Mouse (Mus musculus) cerebellum, postnatal 25 days (tissue): ENCODE measurements around the gene 2410002F23Rik.
"Not testable (repeated sequence)": the region's sequence is repeated elsewhere in the genome, so short reads cannot be mapped to it uniquely, and the experiment has no call there.

Experiments used
- DNase-seq, 2 experiments: peaks; one replicate each; pipeline ENCODE4 v3.0.0; 2021; ENCODE audit warnings: mixed read lengths in 2 of 2

The 2410002F23Rik gene

DNA sequence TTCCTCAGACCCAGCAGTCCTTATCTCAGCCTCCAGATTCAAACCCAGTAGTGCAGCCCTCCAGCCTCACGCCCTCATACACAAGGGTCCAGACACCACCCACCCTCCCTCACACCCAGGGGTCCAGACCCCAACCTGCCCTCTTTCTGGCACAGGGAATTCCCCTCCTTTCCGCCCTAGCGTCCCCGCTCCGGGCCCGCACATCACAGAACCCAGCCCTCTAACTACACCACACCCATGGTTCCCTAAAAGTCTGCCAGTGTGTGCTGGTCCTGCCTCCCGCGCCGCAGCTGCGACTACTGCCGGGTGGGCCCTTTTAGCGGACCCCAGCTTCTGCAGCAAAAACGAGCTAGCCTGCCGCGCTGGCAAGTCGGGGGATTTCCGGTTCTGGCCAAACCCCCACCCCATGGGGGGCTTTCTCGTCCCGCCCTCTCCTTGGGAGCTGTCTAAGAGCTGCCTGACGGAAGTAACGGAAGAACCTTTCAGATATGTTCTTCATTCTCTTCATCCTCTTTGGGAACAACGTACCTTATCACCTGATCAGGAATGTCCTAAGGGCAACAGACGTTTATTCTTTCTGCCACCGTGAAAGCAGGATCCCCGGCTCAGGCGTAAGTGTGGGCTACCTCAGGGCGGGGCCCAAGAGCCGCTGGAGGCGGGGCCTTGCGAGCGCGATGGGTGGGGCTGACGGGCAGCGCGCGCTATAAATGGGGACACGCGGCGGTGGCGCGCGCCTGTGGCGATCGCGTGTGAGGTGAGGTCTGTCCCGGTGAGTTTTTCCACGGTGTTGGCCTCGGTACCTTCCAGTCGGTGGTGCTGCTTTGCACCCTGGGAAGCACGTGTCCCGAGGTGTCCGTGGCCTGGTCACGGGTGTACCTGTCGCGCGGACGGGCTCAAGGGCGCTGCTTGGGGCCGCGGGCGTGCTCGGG, at the start of gene 2410002F23Rik, which contains the start of gene 1700028J19Rik:
2410002F23Rik (plus strand) TSS at position 668 of the 929 bp plus-strand sequence.
1700028J19Rik (minus strand) TSS at position 641 of the 929 bp plus-strand sequence.
- DNase-seq = peak; percentile 94 to 95

- DNase-seq = no peak
Measured at GRCm38 (mm10) chr7:44197891-44198290, 48.6 kb upstream of the 2410002F23Rik start, which contains the start of gene Klk1b3. Gene Klk1b3 (plus strand): TSS chr7:44198191.

GRCm38 (mm10) chr7:44207135-44207534, 39.4 kb upstream of the 2410002F23Rik start, which contains the start of gene Klk1b4:
Gene Klk1b4 (plus strand): TSS chr7:44207435.
- not testable (repeated sequence) for DNase-seq

- no peak for DNase-seq
Measured at GRCm38 (mm10) chr7:44208307-44208706, 38.2 kb upstream of the 2410002F23Rik start.

DNA sequence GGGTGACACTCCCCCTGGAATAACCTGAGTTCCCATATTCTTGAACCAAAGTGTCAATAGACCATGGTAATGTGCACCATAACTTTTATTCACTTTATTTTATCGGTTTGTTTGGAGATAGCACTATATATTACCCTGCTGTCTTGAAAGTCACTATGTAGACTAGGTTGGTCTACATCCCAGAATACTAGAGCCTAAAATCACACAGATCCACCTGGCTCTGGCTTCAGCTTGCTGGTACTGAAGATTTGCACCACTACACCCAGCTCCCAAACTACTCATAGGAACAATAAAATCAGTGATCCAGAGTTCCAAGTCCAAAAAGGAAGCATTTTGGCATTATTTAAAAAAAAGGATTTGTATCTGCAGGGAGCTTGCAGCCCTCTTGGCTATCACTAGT, 30.9 kb upstream of the 2410002F23Rik start, which contains the start of gene Klk1b5:
Klk1b5 (plus strand) TSS at position 301 of the 400 bp plus-strand sequence.
- DNase-seq = no peak

- DNase-seq = not testable (repeated sequence)
Measured at GRCm38 (mm10) chr7:44221601-44222000, 24.9 kb upstream of the 2410002F23Rik start.

GRCm38 (mm10) chr7:44222335-44222734, 24.2 kb upstream of the 2410002F23Rik start:
- DNase-seq = not testable (repeated sequence)

GRCm38 (mm10) chr7:44225076-44225475, 21.4 kb upstream of the 2410002F23Rik start, which contains the start of gene Klk1:
Gene Klk1 (plus strand): TSS chr7:44225360.
- no peak for DNase-seq

DNA sequence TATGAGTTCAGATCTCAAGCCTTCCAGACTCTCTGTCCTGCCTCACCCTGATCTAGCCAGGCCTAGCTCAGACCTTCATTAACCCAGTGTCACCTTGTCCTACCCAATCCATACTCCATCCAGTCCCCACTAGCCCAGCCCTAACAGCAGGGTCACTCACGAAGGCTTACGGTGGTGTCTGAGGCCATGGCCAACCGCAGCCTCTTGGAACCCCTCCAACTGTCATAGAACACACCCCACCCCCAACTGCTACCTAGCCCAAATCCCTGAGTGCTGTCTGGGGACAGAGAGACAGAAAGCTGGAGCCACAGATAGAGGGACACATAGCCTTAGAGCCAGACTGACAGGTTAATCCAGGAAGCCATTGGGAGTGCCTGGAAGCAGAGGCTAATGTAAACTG, 10.6 kb upstream of the 2410002F23Rik start, which contains the start of gene Gm36864:
Gm36864 (plus strand) TSS at position 269 of the 400 bp plus-strand sequence.
- no peak for DNase-seq

GRCm38 (mm10) chr7:44239913-44240312, 6.6 kb upstream of the 2410002F23Rik start:
- DNase-seq = no peak

- no peak for DNase-seq
Measured at GRCm38 (mm10) chr7:44240712-44241111, 5.8 kb upstream of the 2410002F23Rik start.

DNA sequence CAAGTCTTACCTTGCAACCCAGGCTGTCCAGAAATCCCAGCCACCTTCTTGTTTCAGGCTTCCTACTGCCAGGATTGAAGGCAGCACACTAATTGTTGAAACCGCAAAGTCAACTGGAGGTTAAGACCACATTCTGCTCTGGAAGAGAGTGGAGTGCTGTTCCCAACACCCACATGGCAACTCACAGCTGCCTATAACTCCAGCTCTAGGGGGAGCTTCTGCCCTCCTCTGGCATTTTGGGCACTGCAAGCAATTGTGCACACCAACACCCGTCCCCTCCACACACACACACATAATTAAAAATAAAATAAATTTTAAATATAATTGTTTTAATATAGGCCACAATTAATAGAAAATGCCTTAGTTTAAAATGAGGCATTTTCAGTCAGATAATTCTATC, 5.4 kb upstream of the 2410002F23Rik start:
- no peak for DNase-seq

GRCm38 (mm10) chr7:44244080-44244479, 2.4 kb upstream of the 2410002F23Rik start:
- no peak for DNase-seq

GRCm38 (mm10) chr7:44246984-44247470, 505 bp downstream of the 2410002F23Rik start:
- DNase-seq = no peak

GRCm38 (mm10) chr7:44247971-44248370, 1.4 kb downstream of the 2410002F23Rik start:
- no peak for DNase-seq

DNA sequence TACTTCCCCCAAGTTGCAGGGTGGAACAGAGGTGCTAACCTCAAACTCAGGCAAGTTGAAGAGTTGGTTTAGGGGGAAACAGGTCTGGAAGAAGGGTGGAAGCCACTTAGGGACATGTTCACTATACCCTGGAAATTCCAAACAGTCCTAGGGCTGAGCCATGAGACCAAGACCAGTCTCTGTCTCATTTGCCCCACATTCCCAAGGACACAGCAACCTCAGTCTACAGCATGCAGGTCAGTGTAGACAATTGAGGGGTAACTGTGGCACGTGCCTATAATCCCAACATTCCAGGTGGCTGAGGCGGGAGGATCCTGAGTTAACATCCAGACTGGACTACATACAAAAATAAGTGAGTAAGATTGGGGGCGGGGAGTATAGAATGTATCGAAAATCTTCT, 2.7 kb downstream of the 2410002F23Rik start:
- DNase-seq = no peak

GRCm38 (mm10) chr7:44250732-44251275, 4.3 kb downstream of the 2410002F23Rik start:
- DNase-seq = not testable (repeated sequence)

DNA sequence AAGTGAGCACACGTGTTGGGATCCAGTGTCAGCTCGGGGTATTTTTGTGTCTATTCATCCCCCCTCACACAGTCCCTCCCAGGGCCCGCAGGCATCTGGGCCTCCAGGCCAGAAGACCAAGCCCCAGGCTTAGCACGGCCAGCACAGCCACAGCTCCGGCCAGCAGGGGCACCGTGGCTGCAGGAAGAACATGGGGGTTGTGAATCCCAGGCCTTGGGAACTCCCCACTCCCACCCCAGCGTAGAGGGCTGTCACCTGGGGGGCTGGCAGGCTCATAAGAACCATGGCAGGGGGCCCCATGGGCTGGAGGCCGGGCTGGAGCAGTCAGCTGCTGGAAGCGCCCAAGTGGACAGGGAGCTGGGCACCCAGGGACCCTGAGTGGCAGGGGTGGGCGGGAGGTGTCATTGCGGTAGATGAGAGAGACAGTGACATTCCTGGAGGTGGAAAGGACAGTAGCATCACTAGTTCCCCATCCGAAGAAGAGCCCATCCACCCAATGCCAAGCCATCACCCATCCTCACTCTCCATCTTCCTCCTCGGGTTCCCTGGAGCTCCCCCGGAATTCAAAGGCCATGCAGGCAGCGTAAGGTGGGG, 6.6 kb downstream of the 2410002F23Rik start:
- DNase-seq = no peak

DNA sequence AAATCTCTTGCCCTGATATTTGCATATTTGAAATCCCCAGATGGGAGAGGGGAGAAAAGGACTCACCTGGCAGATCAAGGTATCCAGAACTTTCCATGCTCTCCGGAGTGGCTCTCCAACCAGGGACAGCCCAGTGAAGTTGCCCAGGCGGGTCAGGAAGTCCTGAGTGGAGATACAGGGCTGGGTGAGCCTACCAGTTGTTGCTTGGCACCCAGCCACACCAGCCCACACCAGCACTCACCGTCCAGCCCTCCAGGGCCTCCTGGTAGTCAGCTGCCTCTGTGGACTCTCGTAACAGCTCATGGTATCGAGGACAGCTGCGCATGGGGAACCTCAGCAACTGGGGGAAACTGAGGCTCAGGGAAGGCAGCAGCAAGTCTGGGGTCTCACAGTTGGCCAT, 8.4 kb downstream of the 2410002F23Rik start:
- no peak for DNase-seq

DNA sequence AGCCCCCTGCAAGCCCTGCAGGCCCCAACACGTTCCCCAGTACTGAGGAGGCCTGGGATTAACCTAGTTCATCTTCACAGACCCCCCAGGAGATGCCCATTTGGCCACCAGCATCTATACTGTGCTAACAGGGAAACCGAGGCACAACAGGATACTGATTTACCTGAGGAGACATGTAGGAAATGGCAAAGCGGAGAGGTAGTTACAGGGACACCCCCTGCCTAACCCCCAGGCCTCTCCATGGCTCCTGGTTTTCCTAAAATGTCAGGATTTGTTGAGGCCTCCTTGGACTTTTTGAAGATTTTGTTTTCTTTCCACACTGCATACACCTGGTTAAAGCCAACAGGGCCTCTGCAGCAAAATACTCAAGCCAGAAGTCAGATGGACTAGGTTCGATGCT, 10.8 kb downstream of the 2410002F23Rik start, which contains the start of gene Acp4:
Acp4 (minus strand) TSS at position 101 of the 400 bp plus-strand sequence.
- DNase-seq = no peak

DNA sequence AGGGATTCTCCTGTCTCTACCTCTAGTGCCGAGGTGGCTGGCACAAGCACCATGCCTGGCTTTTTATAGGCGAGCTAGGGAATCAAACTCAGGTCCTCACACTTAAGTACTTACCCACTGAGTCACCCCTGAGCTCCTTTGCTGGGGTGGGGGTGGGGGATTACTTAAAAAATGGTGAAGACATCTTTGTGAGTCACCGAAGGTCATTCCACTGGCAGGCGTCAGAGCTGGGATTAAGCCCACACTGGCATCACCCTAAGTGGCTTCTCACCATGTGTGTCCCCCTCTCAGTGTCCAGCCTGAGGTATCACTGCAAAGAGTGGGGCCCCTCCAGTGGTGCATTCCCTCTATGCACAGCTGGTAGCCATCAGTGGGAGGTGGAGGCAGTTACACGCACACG, 13.9 kb downstream of the 2410002F23Rik start:
- DNase-seq = no peak

DNA sequence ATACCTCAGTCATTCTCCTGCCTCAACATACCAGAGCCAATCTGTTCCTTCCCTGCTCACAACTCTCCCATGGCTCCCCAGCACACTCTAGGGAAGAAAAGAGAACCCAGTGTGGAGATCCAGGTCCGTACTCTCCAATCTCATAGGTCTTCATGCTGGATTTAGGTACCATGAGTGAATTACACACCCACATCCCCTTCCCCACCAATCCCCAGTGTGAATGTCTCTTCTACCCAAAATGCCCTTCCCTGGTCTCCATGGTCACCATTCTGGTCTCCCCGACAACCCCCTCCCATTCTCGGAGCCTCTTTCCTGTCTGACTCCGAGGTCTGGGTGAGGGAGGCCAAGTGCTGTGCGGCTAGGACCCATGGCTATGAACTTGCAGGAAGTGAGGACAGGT, 14.6 kb downstream of the 2410002F23Rik start, which contains the start of gene Gm15517:
Gm15517 (plus strand) TSS at position 301 of the 400 bp plus-strand sequence.
- DNase-seq = no peak
